Mouse (Mus musculus) C2C12 (cell line): ENCODE measurements around the gene Gm5089.

ENCODE experiments used
- CEBPB ChIP-seq: IDR thresholded peaks from one replicate; pipeline ENCODE4 v1.6.1; 2011; ENCODE audit warnings: low read depth, mild to moderate bottlenecking, control low read depth, moderate library complexity
- CTCF ChIP-seq: IDR thresholded peaks from one replicate; pipeline ENCODE4 v1.5.1; 2011; ENCODE audit not compliant: control insufficient read depth, insufficient read depth, insufficient read length

GRCm38 (mm10) chr14:122450496-122451382, at the start of gene Gm5089:
- no peak for TF ChIP-seq CTCF
- TF ChIP-seq CEBPB = no peak
